Mouse (Mus musculus): ENCODE measurements at regions not wholly inside any gene's neighbourhood (a gene's known extent, or its start where the extent isn't known, plus 50 kb on each side); places are given as distances from the start of the nearest gene placed in this dataset.

DNA sequence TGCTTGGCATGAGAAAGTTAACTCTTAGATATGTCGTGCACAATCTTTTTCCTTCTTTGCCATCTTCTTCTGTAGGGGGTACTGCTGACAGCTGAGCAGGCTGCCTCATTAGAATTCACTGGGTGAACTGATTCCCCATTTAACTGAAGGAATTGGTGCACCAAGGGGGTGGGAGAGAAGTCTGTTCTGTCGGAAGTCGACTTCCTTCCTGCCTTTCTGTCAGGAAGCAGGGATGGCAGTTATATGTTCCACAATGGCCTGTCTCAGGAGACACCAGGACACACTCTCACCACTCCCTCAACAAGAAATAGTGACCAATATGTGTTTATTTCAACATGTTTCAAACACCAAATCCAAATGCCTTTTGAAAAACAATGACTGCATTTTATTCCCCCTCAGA, 142.9 kb downstream of the Mid1ip1 start:
- H3K4me3 ChIP-seq (replicated peaks; ENCODE audit: low read depth, low read length): no peak overlapping the region
- ATAC-seq (ENCODE audit: low FRiP score, low TSS enrichment) (no peak), DNase-seq (no peak)
- no peak overlapping the region for H3K9ac ChIP-seq (replicated peaks; ENCODE audit: low read length)
- no peaks in the 10 kb centered on the region for H3K36me3 ChIP-seq (ENCODE audit: control insufficient read depth, insufficient read depth, low read length)
- H3K27me3 ChIP-seq (ENCODE audit: control insufficient read depth, insufficient read depth, low read length): no peaks in the 10 kb centered on the region
- no peak overlapping the region for H3K4me2 ChIP-seq (ENCODE audit: low read length)
- no peaks in the 10 kb centered on the region for H3K9me3 ChIP-seq (ENCODE audit: control insufficient read depth, low read length)
- 47% methylated on average over 3 of the region's 3 CpGs for WGBS
- H3K4me1 ChIP-seq (ENCODE audit: control insufficient read depth, insufficient read depth, low read length): no peaks in the 10 kb centered on the region
- no peak overlapping the region for H3K27ac ChIP-seq (replicated peaks; ENCODE audit: low read depth, low read length)

GRCm38 (mm10) chrX:10871613-10872012, 156.8 kb downstream of the Mid1ip1 start:
- no peaks in the 10 kb centered on the region for H3K9me3 ChIP-seq (ENCODE audit: control insufficient read depth, low read length)
- H3K36me3 ChIP-seq (ENCODE audit: control insufficient read depth, insufficient read depth, low read length): no peaks in the 10 kb centered on the region
- no peaks in the 10 kb centered on the region for H3K4me1 ChIP-seq (ENCODE audit: control insufficient read depth, insufficient read depth, low read length)
- no peak overlapping the region for H3K27ac ChIP-seq (replicated peaks; ENCODE audit: low read depth, low read length)
- no peak overlapping the region for H3K9ac ChIP-seq (replicated peaks; ENCODE audit: low read length)
- no peak for DNase-seq
- H3K4me3 ChIP-seq (replicated peaks; ENCODE audit: low read depth, low read length): no peak overlapping the region
- ATAC-seq (ENCODE audit: low FRiP score, low TSS enrichment): no peak
- no peaks in the 10 kb centered on the region for H3K27me3 ChIP-seq (ENCODE audit: control insufficient read depth, insufficient read depth, low read length)
- no peak overlapping the region for H3K4me2 ChIP-seq (ENCODE audit: low read length)
- WGBS: 83% methylated on average over 4 of the region's 4 CpGs

- Histone ChIP-seq H3K9ac (replicated peaks; ENCODE audit: low read length) (no peak overlapping the region), H3K4me3 (replicated peaks; ENCODE audit: low read depth, low read length) (no peak overlapping the region), H3K4me2 (ENCODE audit: low read length) (no peak overlapping the region), H3K36me3 (ENCODE audit: control insufficient read depth, insufficient read depth, low read length) (no peaks in the 10 kb centered on the region), H3K9me3 (ENCODE audit: control insufficient read depth, low read length) (no peaks in the 10 kb centered on the region), H3K27ac (replicated peaks; ENCODE audit: low read depth, low read length) (no peak overlapping the region), H3K4me1 (ENCODE audit: control insufficient read depth, insufficient read depth, low read length) (no peaks in the 10 kb centered on the region), H3K27me3 (ENCODE audit: control insufficient read depth, insufficient read depth, low read length) (no peaks in the 10 kb centered on the region)
- DNase-seq (no peak), ATAC-seq (ENCODE audit: low FRiP score, low TSS enrichment) (no peak)
- 68% methylated on average over 5 of the region's 5 CpGs for WGBS
These were observed 163.0 kb downstream of the Mid1ip1 start for GRCm38 (mm10) chrX:10877856-10878255.

DNA sequence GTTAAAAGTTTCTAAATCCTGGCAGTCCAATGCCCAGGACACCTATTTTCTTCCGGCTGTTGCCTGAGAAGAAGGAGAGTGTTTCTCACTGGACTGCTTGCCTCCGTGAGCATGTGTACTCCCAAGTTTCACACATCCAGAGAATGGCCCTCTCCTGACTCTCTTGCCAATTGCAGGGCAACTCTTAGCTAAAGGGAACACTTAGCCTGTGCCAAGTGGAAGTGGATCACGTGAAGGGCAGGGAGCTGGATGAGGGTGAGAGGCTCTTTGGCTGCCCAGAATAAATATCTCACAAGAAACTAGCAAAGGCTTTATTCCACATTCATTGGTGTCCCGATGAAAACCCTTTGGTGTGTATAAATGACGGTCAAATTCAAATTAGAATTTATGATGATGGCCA, 164.1 kb downstream of the Mid1ip1 start:
- Histone ChIP-seq H3K36me3 (ENCODE audit: control insufficient read depth, insufficient read depth, low read length) (no peaks in the 10 kb centered on the region), H3K27me3 (ENCODE audit: control insufficient read depth, insufficient read depth, low read length) (no peaks in the 10 kb centered on the region), H3K9ac (replicated peaks; ENCODE audit: low read length) (no peak overlapping the region), H3K4me3 (replicated peaks; ENCODE audit: low read depth, low read length) (no peak overlapping the region), H3K4me2 (ENCODE audit: low read length) (no peak overlapping the region), H3K9me3 (ENCODE audit: control insufficient read depth, low read length) (no peaks in the 10 kb centered on the region), H3K27ac (replicated peaks; ENCODE audit: low read depth, low read length) (no peak overlapping the region), H3K4me1 (ENCODE audit: control insufficient read depth, insufficient read depth, low read length) (no peaks in the 10 kb centered on the region)
- WGBS: 90% methylated on average over 5 of the region's 5 CpGs
- no peak for ATAC-seq (ENCODE audit: low FRiP score, low TSS enrichment)
- no peak for DNase-seq

GRCm38 (mm10) chrX:10883729-10884464, 169.1 kb downstream of the Mid1ip1 start:
- Histone ChIP-seq H3K4me1 (ENCODE audit: control insufficient read depth, insufficient read depth, low read length) (no peaks in the 10 kb centered on the region), H3K9me3 (ENCODE audit: control insufficient read depth, low read length) (no peaks in the 10 kb centered on the region), H3K4me2 (ENCODE audit: low read length) (no peak overlapping the region), H3K4me3 (replicated peaks; ENCODE audit: low read depth, low read length) (no peak overlapping the region), H3K27ac (replicated peaks; ENCODE audit: low read depth, low read length) (peak overlapping the region; percentile 61), H3K36me3 (ENCODE audit: control insufficient read depth, insufficient read depth, low read length) (no peaks in the 10 kb centered on the region), H3K27me3 (ENCODE audit: control insufficient read depth, insufficient read depth, low read length) (no peaks in the 10 kb centered on the region), H3K9ac (replicated peaks; ENCODE audit: low read length) (no peak overlapping the region)
- 37% methylated on average over 11 of the region's 11 CpGs for WGBS
- DNase-seq (peak; percentile 50), ATAC-seq (ENCODE audit: low FRiP score, low TSS enrichment) (no peak; the same call in 1 of the 2 replicates)

DNA sequence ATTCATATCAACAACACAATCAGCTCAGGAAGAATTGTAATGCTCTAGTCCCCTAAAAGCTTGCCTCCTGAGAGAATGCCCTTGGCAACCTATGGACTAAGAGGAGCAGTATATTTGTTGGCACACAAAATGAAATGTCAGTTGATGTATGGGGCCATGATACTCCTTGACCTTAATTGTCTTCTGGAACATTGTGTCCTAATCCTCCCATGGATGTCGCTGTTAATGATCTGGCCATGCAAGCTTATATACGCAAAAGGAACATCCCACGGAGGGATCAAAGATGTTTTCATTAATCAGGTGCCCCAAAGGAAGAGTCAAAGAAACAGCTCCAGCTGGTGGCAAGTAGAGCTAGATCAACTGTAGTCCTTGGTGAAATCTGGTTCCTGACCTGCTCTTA, 178.0 kb downstream of the Mid1ip1 start:
- no peaks in the 10 kb centered on the region for H3K4me1 ChIP-seq (ENCODE audit: control insufficient read depth, insufficient read depth, low read length)
- H3K9me3 ChIP-seq (ENCODE audit: control insufficient read depth, low read length): no peaks in the 10 kb centered on the region
- no peak for ATAC-seq (ENCODE audit: low FRiP score, low TSS enrichment)
- H3K9ac ChIP-seq (replicated peaks; ENCODE audit: low read length): no peak overlapping the region
- no peaks in the 10 kb centered on the region for H3K27me3 ChIP-seq (ENCODE audit: control insufficient read depth, insufficient read depth, low read length)
- no peak overlapping the region for H3K4me3 ChIP-seq (replicated peaks; ENCODE audit: low read depth, low read length)
- no peak overlapping the region for H3K27ac ChIP-seq (replicated peaks; ENCODE audit: low read depth, low read length)
- no peaks in the 10 kb centered on the region for H3K36me3 ChIP-seq (ENCODE audit: control insufficient read depth, insufficient read depth, low read length)
- WGBS: 71% methylated on average over 3 of the region's 3 CpGs
- no peak for DNase-seq
- no peak overlapping the region for H3K4me2 ChIP-seq (ENCODE audit: low read length)

GRCm38 (mm10) chrX:10896193-10896955, 181.6 kb downstream of the Mid1ip1 start:
- WGBS: 79% methylated on average over 5 of the region's 5 CpGs

DNA sequence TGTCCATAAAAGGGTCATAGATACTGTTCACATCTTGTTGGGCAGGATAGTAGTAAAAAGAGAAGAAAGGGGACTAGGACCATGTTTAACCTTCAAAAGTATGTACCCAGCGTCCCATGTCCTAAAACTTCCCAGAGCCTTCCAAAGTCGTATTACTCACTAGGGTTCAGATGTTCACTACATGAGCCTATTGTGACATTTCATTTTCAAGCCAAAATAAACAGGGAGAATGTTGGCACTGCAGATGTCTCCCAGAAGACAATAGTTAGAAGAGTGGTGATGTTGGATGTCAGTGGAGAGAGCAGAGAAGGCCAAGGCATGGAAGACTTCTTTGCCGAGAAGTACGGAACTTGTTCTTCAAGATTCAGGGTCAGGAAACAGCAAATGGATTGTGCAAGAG, 187.9 kb downstream of the Mid1ip1 start:
- H3K9ac ChIP-seq (replicated peaks; ENCODE audit: low read length): no peak overlapping the region
- no peak overlapping the region for H3K4me2 ChIP-seq (ENCODE audit: low read length)
- 94% methylated on average over 4 of the region's 4 CpGs for WGBS
- H3K4me1 ChIP-seq (ENCODE audit: control insufficient read depth, insufficient read depth, low read length): no peaks in the 10 kb centered on the region
- H3K4me3 ChIP-seq (replicated peaks; ENCODE audit: low read depth, low read length): no peak overlapping the region
- ATAC-seq (ENCODE audit: low FRiP score, low TSS enrichment) (no peak), DNase-seq (no peak)
- H3K36me3 ChIP-seq (ENCODE audit: control insufficient read depth, insufficient read depth, low read length): no peaks in the 10 kb centered on the region
- H3K27me3 ChIP-seq (ENCODE audit: control insufficient read depth, insufficient read depth, low read length): no peaks in the 10 kb centered on the region
- no peak overlapping the region for H3K27ac ChIP-seq (replicated peaks; ENCODE audit: low read depth, low read length)
- no peaks in the 10 kb centered on the region for H3K9me3 ChIP-seq (ENCODE audit: control insufficient read depth, low read length)

More at GRCm38 (mm10) chrX:10896193-10896955, 181.6 kb downstream of the Mid1ip1 start:
- no peak overlapping the region for H3K4me3 ChIP-seq (replicated peaks; ENCODE audit: low read depth, low read length)
- H3K4me2 ChIP-seq (ENCODE audit: low read length): no peak overlapping the region
- H3K27me3 ChIP-seq (ENCODE audit: control insufficient read depth, insufficient read depth, low read length): no peaks in the 10 kb centered on the region
- no peaks in the 10 kb centered on the region for H3K4me1 ChIP-seq (ENCODE audit: control insufficient read depth, insufficient read depth, low read length)
- no peak overlapping the region for H3K27ac ChIP-seq (replicated peaks; ENCODE audit: low read depth, low read length)
- no peaks in the 10 kb centered on the region for H3K9me3 ChIP-seq (ENCODE audit: control insufficient read depth, low read length)
- H3K9ac ChIP-seq (replicated peaks; ENCODE audit: low read length): no peak overlapping the region
- no peaks in the 10 kb centered on the region for H3K36me3 ChIP-seq (ENCODE audit: control insufficient read depth, insufficient read depth, low read length)
- no peak for DNase-seq
- ATAC-seq (ENCODE audit: low FRiP score, low TSS enrichment): no peak

GRCm38 (mm10) chrX:10904072-10904471, 189.3 kb downstream of the Mid1ip1 start:
- Histone ChIP-seq H3K4me3 (replicated peaks; ENCODE audit: low read depth, low read length) (no peak overlapping the region), H3K4me2 (ENCODE audit: low read length) (no peak overlapping the region), H3K9me3 (ENCODE audit: control insufficient read depth, low read length) (no peaks in the 10 kb centered on the region), H3K4me1 (ENCODE audit: control insufficient read depth, insufficient read depth, low read length) (no peaks in the 10 kb centered on the region), H3K9ac (replicated peaks; ENCODE audit: low read length) (no peak overlapping the region), H3K27me3 (ENCODE audit: control insufficient read depth, insufficient read depth, low read length) (no peaks in the 10 kb centered on the region), H3K27ac (replicated peaks; ENCODE audit: low read depth, low read length) (no peak overlapping the region), H3K36me3 (ENCODE audit: control insufficient read depth, insufficient read depth, low read length) (no peaks in the 10 kb centered on the region)
- WGBS: 92% methylated on average over 6 of the region's 6 CpGs
- ATAC-seq (ENCODE audit: low FRiP score, low TSS enrichment): no peak
- DNase-seq: no peak
